Mouse (Mus musculus): ENCODE data around the gene Rgs12.

GRCm38 (mm10) chr5:35020410-35021241 lies 71.4 kb downstream of the Rgs12 start:
- TF ChIP-seq CTCF (IDR thresholded peaks at IDR 0.05; ENCODE audit: insufficient read depth, low read length), result no peak
- TF ChIP-seq POLR2A (IDR thresholded peaks at IDR 0.05; ENCODE audit: borderline replicate concordance, extremely low read depth, low read depth, low read length), result no peak
